Mouse (Mus musculus) midbrain, embryonic 12.5 days (tissue): Measurements from ENCODE around the gene Smpx. TPM values are rescaled to one million over a fixed set of nuclear protein-coding genes. Genes with fewer than 3 reads are reported as not detected.

Experiments used
- ATAC-seq: fragments of 200-750 bp; cut with Nextera tagmentation; 2 replicates; pipeline ENCODE4 v1.8.0; 2017; ENCODE audit warnings: low read depth, moderate TSS enrichment, moderate library complexity; ENCODE audit not compliant: low FRiP score
- H3K27ac ChIP-seq: fragments of 300-500 bp; sonication (generic); replicated peaks from 2 replicates; pipeline ENCODE4 v1.5.1; 2016; ENCODE audit warnings: mild to moderate bottlenecking
- H3K27me3 ChIP-seq: fragments of 300-500 bp; sonication (generic); 2 replicates; pipeline ENCODE4 v1.6.1; 2016; ENCODE audit warnings: mild to moderate bottlenecking
- H3K36me3 ChIP-seq: fragments of 300-500 bp; sonication (generic); 2 replicates; pipeline ENCODE4 v1.6.1; 2016
- H3K4me1 ChIP-seq: fragments of 300-500 bp; sonication (generic); 2 replicates; pipeline ENCODE4 v1.6.1; 2016
- H3K4me2 ChIP-seq: fragments of 300-500 bp; sonication (generic); replicated peaks from 2 replicates; pipeline ENCODE4 v1.6.1; 2016; ENCODE audit warnings: mild to moderate bottlenecking, moderate library complexity
- H3K4me3 ChIP-seq: fragments of 300-500 bp; sonication (generic); 2 replicates; pipeline ENCODE4 v1.5.1; 2016; ENCODE audit warnings: mild to moderate bottlenecking
- H3K9ac ChIP-seq: fragments of 300-500 bp; sonication (generic); replicated peaks from 2 replicates; pipeline ENCODE4 v1.6.1; 2016; ENCODE audit warnings: mild to moderate bottlenecking, moderate library complexity
- H3K9me3 ChIP-seq: fragments of 300-500 bp; sonication (generic); 2 replicates; pipeline ENCODE4 v1.6.1; 2016; ENCODE audit warnings: mild to moderate bottlenecking
- WGBS: fragments of 180-500 bp; shearing (Covaris S2); methylation state at CpG from one replicate; pipeline ENCODE4 v1.1.7; 2016; 5-methylcytosine and 5-hydroxymethylcytosine counted together
- polyA plus RNA-seq: library from polyadenylated mRNA; unstranded; fragments of >200 nt; fragmentation: Nextera tagmentation; extraction: Ambion mirVana; gene quantifications from 2 replicates; pipeline ENCODE4 v1.2.1, GENCODE M21; 2016

Gene Smpx
- polyA plus RNA-seq, result 0.38 TPM in 1 of 2 replicates, not detected in the other

- H3K4me1 ChIP-seq, result no peaks in the 10 kb centered on the region
- WGBS, result 66% methylated on average over 8 of the region's 8 CpGs
- H3K4me3 ChIP-seq, result no peak within 1 kb of the TSS
- no peaks in the 10 kb centered on the region; the same call in 1 of the 2 replicates for H3K27me3 ChIP-seq
- no peak within 1 kb of the TSS for H3K27ac ChIP-seq
- no peaks in the 10 kb centered on the region for H3K36me3 ChIP-seq
- ATAC-seq, result no peak
- no peak within 1 kb of the TSS for H3K4me2 ChIP-seq
- no peaks in the 10 kb centered on the region for H3K9me3 ChIP-seq
- no peak within 1 kb of the TSS for H3K9ac ChIP-seq
Observed at GRCm38 (mm10) chrX:157698862-157699261, at the start of gene Smpx. Gene Smpx, plus strand, starts transcription at chrX:157698910.

- no peak overlapping the region for H3K4me2 ChIP-seq
- 0 out of 2 replicates have a peak, but pooled peaks cover 4% of the 10 kb centered on the region for H3K27me3 ChIP-seq
- H3K4me1 ChIP-seq, result no peaks in the 10 kb centered on the region
- H3K9ac ChIP-seq, result no peak overlapping the region
- no peak overlapping the region for H3K27ac ChIP-seq
- ATAC-seq, result no peak
- no peaks in the 10 kb centered on the region for H3K36me3 ChIP-seq
- H3K4me3 ChIP-seq, result no peak overlapping the region
- H3K9me3 ChIP-seq, result no peaks in the 10 kb centered on the region
Observed at GRCm38 (mm10) chrX:157655047-157655446, 43.7 kb upstream of the Smpx start.

GRCm38 (mm10) chrX:157657356-157657755, 41.4 kb upstream of the Smpx start:
- H3K4me2 ChIP-seq, result no peak overlapping the region
- H3K4me3 ChIP-seq, result no peak overlapping the region
- no peak overlapping the region for H3K27ac ChIP-seq
- no peaks in the 10 kb centered on the region for H3K36me3 ChIP-seq
- ATAC-seq, result no peak
- 0 out of 2 replicates have a peak, but pooled peaks cover 4% of the 10 kb centered on the region for H3K27me3 ChIP-seq
- no peak overlapping the region for H3K9ac ChIP-seq
- H3K4me1 ChIP-seq, result no peaks in the 10 kb centered on the region
- no peaks in the 10 kb centered on the region for H3K9me3 ChIP-seq

DNA sequence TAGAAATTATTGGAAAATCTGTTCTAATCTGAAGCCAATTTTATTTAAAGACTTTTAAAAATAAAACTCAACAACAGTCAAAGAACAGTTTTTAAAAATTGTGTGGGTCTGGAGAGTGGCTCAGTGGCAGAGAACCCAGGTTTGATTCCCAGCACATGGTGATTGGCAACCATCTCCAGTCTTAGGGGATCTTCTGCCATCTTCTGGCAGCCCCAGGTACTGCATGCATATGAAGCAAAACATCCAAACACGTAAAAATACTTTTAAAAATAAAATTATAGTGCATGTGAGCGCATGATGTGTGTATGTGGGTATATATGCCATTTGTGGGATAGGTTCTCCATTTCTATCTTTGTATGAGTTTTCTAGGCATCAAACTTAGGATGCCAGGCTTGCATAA, 26.9 kb upstream of the Smpx start:
- 74% methylated on average over 2 of the region's 2 CpGs for whole genome bisulfite sequencing
- no peaks in the 10 kb centered on the region for H3K27me3 ChIP-seq
- H3K4me2 ChIP-seq, result no peak overlapping the region
- H3K27ac ChIP-seq, result no peak overlapping the region
- no peak for ATAC-seq
- no peaks in the 10 kb centered on the region for H3K4me1 ChIP-seq
- no peak overlapping the region for H3K4me3 ChIP-seq
- H3K9me3 ChIP-seq, result no peaks in the 10 kb centered on the region
- no peak overlapping the region for H3K9ac ChIP-seq
- H3K36me3 ChIP-seq, result no peaks in the 10 kb centered on the region

- WGBS, result 69% methylated on average over 3 of the region's 3 CpGs
- ATAC-seq, result no peak
Observed at GRCm38 (mm10) chrX:157674667-157675350, 23.9 kb upstream of the Smpx start.

DNA sequence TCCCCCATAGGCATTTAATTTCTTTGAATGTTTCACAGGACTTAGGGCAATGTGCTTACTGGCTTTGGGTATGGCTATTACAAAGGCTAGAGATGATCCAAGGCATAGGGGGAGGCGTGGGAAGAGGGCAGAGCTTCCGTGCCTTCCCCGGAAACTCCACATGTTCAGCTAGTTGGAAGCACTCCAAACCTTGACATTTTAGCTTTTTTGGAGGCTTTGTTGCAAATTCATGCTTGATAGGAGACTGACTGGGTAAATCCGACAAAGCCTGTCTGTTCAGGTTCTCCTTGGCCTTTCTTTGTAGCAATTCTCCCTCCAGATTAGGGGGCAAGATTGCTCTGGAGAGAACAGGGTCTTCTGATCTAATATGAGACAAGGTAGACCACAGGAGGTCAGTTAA, 7.5 kb upstream of the Smpx start:
- Histone ChIP-seq H3K27ac (no peak overlapping the region), H3K9me3 (no peaks in the 10 kb centered on the region), H3K4me1 (no peaks in the 10 kb centered on the region), H3K9ac (no peak overlapping the region), H3K36me3 (no peaks in the 10 kb centered on the region), H3K4me2 (no peak overlapping the region), H3K27me3 (no peaks in the 10 kb centered on the region), H3K4me3 (no peak overlapping the region)
- WGBS, result 73% methylated on average over 4 of the region's 4 CpGs
- ATAC-seq, result no peak

More at GRCm38 (mm10) chrX:157674667-157675350, 23.9 kb upstream of the Smpx start:
- no peaks in the 10 kb centered on the region for H3K4me1 ChIP-seq
- no peak overlapping the region for H3K4me3 ChIP-seq
- no peak overlapping the region for H3K9ac ChIP-seq
- no peak overlapping the region for H3K27ac ChIP-seq
- no peaks in the 10 kb centered on the region for H3K9me3 ChIP-seq
- no peak overlapping the region for H3K4me2 ChIP-seq
- H3K27me3 ChIP-seq, result no peaks in the 10 kb centered on the region
- no peaks in the 10 kb centered on the region for H3K36me3 ChIP-seq

DNA sequence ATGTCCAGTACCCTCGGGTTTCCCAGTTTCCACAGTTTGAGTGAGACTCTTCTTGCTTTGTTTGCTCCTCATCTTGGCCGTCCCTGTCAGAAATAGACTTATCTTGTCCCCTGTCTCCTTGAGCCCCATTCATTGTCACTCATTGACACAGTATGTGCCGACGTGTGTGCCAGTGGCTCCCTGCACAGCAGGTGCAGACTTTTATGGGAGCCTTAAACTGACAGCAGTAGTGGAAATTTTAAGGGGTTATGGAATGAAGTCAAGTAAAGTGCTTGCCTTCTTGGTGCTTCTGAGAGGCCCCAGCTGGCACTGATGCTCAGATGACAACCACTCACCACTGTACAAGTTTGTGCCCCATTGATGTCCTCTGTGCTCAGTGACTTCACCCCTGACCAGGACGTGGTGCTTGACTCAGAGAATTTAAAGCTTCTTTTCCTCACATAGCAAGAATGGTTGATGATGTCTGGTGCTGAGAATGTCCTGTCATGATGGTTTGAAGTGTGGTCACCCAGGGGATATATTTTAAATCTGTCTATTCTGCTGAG, 1.0 kb upstream of the Smpx start:
- ATAC-seq, result no peak
- Histone ChIP-seq H3K9ac (no peak overlapping the region), H3K4me2 (no peak overlapping the region), H3K9me3 (no peaks in the 10 kb centered on the region), H3K27ac (no peak overlapping the region), H3K4me1 (no peaks in the 10 kb centered on the region), H3K4me3 (no peak overlapping the region), H3K36me3 (no peaks in the 10 kb centered on the region), H3K27me3 (no peaks in the 10 kb centered on the region; the same call in 1 of the 2 replicates)
- WGBS, result 76% methylated on average over 5 of the region's 5 CpGs

- Histone ChIP-seq H3K36me3 (no peaks in the 10 kb centered on the region), H3K27ac (no peak overlapping the region), H3K4me1 (no peaks in the 10 kb centered on the region), H3K27me3 (no peaks in the 10 kb centered on the region), H3K4me2 (no peak overlapping the region), H3K9me3 (no peaks in the 10 kb centered on the region), H3K9ac (no peak overlapping the region), H3K4me3 (no peak overlapping the region)
- ATAC-seq, result no peak
- 86% methylated on average over 2 of the region's 2 CpGs for WGBS
Observed at GRCm38 (mm10) chrX:157707236-157707635, 8.5 kb downstream of the Smpx start.

DNA sequence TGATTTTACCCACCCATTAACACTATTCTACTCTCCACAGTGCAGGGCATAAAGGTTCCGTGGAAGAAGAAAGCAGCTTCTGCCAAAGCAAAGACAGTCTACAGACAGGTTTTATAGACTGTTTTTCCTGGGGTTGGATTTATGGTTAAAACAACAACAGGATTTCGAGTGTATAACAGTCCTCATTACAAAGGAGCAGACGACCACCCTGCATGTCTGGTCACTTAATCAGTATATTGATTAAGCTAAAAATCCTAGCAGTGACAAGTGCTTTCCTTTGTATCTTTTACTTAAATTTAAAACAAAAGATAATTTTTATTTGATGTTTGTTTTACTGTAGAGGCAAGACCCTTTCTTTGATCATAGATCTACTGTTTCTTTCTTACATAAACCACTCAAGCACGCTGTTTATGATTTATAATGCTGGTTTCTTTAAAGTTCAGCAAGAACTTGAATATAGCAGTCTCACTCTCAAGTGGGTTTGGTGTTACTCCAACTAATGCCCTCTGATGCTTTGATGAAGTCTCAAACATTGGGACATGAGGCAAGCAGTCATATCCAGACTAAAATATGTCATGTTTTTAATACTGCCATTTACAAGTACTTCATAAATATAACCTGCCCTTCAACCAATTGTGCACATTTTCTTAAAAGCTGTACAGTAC, 10.0 kb downstream of the Smpx start:
- ATAC-seq, result no peak
- no peaks in the 10 kb centered on the region for H3K9me3 ChIP-seq

GRCm38 (mm10) chrX:157719907-157720306, 21.2 kb downstream of the Smpx start:
- Histone ChIP-seq H3K27ac (no peak overlapping the region), H3K4me3 (no peak overlapping the region), H3K9ac (no peak overlapping the region), H3K4me2 (no peak overlapping the region), H3K27me3 (peaks cover 3% of the 10 kb centered on the region; the same call in 1 of the 2 replicates), H3K36me3 (no peaks in the 10 kb centered on the region), H3K9me3 (no peaks in the 10 kb centered on the region), H3K4me1 (no peaks in the 10 kb centered on the region)
- 58% methylated on average over 3 of the region's 3 CpGs for WGBS
- no peak for ATAC-seq

More for the DNA sequence above, 10.0 kb downstream of the Smpx start:
- Histone ChIP-seq H3K27me3 (no peaks in the 10 kb centered on the region), H3K27ac (no peak overlapping the region), H3K4me1 (no peaks in the 10 kb centered on the region), H3K36me3 (no peaks in the 10 kb centered on the region), H3K4me3 (no peak overlapping the region), H3K9ac (no peak overlapping the region), H3K4me2 (no peak overlapping the region)
- WGBS, result 67% methylated on average over 4 of the region's 4 CpGs

DNA sequence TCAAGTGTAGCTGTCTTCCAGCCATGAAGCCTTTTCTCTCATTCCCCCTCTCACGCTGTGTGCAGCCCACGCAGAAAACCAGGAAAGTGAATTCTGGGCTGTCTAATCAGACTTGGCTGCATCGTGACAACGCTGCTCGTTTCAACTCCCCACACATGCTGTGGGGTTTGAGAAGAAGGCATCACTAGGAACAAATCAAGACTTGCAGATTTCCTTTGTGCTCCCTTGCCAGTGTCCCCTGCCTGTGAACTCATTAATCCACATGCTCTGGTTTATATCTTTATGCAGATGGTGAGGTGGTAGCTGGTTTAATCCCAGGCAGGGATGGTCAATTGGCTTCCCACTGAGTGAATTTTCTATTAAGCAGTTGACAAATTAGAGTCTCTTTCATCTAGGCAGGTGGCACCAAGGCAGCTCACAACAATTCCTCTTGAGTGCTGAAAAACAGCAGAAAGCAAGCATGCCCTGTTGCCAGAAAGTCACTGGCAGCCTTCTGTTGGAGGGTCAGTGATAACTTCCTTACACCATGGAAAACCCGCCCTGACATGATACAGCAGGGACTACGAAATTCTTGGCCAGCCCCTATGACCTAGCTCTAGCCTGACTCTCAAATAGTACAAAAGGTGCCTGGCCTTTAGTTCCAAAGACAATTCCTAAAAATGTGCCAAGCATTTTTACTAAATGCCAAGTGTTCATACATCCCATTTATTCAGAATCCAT, 32.1 kb downstream of the Smpx start:
- no peaks in the 10 kb centered on the region for H3K36me3 ChIP-seq
- no peak overlapping the region for H3K27ac ChIP-seq
- WGBS, result 33% methylated on average over 7 of the region's 7 CpGs
- H3K9me3 ChIP-seq, result no peaks in the 10 kb centered on the region
- no peak overlapping the region for H3K4me2 ChIP-seq
- no peak overlapping the region for H3K9ac ChIP-seq
- ATAC-seq, result peak; percentile 14; the same call in 1 of the 2 replicates
- 0 out of 2 replicates have a peak, but pooled peaks cover 4% of the 10 kb centered on the region for H3K4me1 ChIP-seq
- peaks cover 7% of the 10 kb centered on the region; the same call in 1 of the 2 replicates for H3K27me3 ChIP-seq
- no peak overlapping the region for H3K4me3 ChIP-seq
